Mouse (Mus musculus) heart, postnatal 10 days (tissue): ENCODE data around the gene Rnf111. TPM values are rescaled to one million over a fixed set of nuclear protein-coding genes. Genes with fewer than 3 reads are reported as not detected.
A peak's percentile ranks its signal among the peaks of the same experiment; 100 is the strongest.
"Not testable (repeated sequence)": the region's sequence is repeated elsewhere in the genome, so short reads cannot be mapped to it uniquely, and the experiment has no call there.

Experiments
- DNase-seq, 2 experiments: peaks; one replicate each; pipeline ENCODE4 v3.0.0; 2021
- intact Hi-C: fragments of 180-260 bp; cut with DNase I; formaldehyde crosslinking; loops from one replicate; pipeline ENCODE4 v1.15.1; 2025
- total RNA-seq, 2 experiments: library from RNA; stranded (reverse); gene quantifications; 2 replicates each; pipeline ENCODE4 v1.2.3; 2021

The Rnf111 gene
- total RNA-seq = 10 to 100 TPM; 29.8 to 33.2 TPM

DNA sequence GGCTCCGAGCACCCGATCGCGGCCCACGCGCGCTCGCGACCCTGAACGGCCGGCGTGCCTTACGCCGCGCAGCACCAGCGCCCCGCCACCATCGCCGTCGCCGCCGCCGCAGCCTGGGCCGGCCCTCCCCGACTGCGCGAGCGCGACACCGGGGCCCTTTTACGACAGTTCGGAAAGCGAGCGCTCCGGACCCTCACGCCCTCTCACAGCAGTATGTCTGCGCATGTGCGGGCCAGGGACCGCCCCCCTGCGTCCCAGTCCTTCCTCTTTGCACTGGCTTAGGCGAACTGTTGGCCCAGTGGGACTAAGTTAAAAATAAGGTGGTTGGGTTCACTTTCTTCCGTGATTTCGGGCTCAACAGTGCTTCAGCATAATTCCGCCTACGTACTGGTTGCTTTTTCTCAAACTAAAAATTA is at the start of gene Rnf111:
TSS of gene Rnf111 (minus strand) at position 100 of the 416 bp plus-strand sequence.
- DNase-seq = peak; percentile 98
- intact Hi-C loops = loop anchor here (2.0 kb wide), 1 partner anchor 39 kb away; the partner anchor contains the start of gene Sltm

GRCm38 (mm10) chr9:70552233-70552632 is 48.7 kb upstream of the Rnf111 start:
- DNase-seq, intact Hi-C loops: not testable (repeated sequence)

DNA sequence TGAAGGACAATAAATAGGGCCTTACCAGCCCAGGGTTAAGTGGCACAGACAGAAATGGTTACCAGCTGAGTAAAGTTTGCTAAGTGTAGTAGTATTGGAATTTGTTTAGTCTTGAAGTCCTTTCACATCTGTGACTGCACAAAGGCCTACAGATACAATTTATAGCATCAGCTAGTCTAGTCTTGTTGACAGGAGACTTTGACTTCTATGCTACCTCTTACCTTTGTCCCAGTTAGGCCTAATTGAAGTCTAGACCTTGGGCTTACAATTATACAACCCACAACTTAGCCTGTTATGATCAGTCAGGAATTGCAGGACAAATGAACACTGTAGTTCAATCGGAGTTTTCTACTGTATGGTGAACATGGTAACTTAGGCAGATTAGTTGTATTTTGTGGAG is 48.0 kb upstream of the Rnf111 start:
- intact Hi-C loops = no loop called here

GRCm38 (mm10) chr9:70548304-70548703 is 44.8 kb upstream of the Rnf111 start:
- DNase-seq = no peak
- intact Hi-C loops = no loop called here

More for the DNA sequence above, 48.0 kb upstream of the Rnf111 start:
- peak in 1 of 2 experiments; percentile 12 for DNase-seq

DNA sequence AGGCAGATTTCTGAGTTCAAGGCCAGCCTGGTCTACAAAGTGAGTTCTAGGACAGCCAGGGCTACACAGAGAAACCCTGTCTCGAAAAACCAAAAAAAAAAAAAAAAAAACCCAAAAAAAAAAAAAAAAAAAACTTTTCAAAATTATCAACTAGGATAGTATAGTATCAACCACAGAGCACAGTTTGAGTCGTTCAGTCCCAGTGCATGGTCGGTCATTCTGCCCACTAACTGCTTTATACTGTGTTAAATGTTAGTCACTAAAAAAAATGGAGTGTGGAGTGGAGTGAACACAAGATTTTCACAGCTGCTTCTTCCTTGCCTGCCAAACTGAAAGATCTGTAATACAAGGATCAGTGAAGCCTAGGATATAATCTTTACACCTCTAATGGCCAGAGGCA is 43.1 kb upstream of the Rnf111 start:
- DNase-seq, intact Hi-C loops: not testable (repeated sequence)

DNA sequence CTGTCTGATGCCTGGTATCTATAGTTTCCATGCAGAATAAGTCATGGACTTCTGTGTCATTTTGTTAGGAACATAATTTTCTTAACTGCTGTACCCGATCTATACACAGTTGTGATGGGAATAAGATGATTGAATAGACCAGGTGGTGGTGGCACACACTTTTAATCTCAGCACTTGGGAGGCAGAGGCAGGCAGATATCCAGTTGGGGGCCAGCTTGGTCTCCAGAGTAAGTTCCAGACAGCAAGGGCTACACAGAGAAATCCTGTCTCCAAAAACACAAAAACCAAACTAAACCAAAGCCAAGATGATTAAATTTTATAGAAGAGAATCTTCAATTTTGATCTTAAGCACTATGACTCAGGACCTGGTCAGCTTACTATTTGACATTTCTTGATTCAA is 41.3 kb upstream of the Rnf111 start:
- no peak for DNase-seq
- intact Hi-C loops = no loop called here

DNA sequence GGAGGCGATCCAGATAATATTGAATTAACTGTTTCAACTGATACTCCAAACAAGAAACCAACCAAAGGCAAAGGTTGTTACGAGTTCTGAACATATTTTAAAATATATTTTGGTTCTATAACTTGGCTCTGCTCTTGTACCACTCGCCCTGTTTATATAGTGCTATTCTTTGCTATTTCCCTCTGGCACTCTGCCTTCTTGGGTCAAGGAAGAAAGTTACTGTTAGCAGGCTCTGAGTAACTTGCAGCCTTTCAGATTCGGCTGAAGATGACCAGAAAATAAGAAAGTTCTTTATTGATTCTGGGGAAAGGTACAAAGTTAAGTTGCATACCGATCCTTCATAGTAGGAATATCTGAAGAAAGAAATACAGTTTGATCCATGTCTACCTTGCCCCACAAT is 40.5 kb upstream of the Rnf111 start:
- no peak for DNase-seq
- intact Hi-C loops = loop anchor here (2.0 kb wide), 1 partner anchor 41 kb away; the partner anchor contains the start of gene Rnf111

DNA sequence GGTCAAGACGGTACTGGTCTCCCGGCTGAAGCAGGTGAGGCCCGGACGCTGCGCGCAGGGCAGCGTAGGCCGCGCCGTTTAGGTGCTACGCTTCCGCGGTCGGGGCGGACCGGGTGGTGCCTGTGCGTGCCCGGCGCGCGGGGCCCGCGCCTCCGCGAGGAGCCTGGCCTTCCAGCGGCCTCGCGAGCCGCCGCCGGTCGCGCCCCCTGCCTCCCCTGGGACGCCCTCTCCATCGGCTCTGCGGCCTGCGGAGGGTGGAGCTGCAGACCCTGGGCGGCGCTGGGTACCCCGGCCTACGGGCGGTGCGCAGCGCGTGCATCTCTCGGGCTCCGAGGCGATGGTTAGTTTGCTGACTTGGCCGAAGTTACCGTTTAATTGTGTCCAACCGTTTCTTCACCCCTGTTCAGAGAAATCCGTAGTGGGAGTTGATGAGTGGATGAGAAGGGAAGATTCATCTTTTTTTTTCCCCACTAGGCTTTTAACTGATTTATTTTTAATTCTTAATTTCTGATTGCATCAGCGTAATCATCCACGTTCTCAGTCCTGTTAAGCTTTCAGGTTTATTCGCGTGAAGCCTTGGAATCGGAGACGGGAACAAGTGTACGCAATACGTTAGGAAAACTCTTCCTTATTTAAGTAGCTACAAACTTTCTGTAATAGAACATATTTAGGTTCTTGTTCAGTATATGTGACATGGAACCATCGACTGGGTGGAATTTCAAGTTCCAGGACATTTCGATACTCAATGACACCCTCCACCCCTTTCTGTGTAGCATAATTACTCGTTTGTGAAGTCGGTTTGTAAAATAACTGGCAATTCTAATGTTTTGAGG is 39.7 kb upstream of the Rnf111 start:
- DNase-seq = no peak
- intact Hi-C loops = loop anchor here (2.0 kb wide), 1 partner anchor 40 kb away; the partner anchor contains the start of gene Rnf111

DNA sequence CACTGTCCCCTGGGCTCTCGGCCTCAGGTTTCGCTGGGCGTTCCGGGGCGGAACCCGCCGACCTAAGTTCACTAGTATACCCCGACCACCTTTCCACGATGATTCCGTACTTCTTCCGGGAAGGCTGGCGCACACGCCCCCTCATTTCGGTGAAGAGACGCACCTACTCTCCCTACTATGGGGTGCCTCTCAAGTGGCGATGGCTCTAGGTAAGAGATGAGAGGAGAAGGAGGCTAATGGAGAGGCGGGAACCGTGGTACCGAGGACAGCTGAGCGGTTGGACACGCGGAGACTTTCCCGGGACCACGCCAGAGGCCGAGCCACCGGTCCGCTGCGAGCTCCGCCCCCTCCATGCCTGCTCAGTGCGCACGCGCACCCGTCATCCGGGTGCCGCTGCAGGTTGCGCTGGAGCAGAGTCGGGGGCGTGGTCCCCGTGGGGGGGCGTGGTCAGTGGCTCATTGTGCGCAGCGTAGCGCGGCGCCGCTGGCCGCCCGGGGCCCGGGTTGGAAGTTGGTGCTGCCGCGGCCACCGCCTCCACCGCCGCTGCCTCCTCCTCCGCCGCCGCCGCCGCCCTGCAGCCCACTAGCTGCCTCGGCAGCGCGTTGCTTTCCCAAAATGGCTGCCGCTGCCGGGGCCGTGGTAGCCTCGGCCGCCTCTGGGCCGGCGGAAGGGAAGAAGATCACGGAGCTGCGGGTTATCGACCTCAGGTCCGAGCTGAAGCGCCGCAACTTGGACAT is 38.9 kb upstream of the Rnf111 start, which contains the start of gene Sltm:
TSS of gene Sltm (plus strand) at position 450 of the 737 bp plus-strand sequence.
- DNase-seq = peak; percentile 99

DNA sequence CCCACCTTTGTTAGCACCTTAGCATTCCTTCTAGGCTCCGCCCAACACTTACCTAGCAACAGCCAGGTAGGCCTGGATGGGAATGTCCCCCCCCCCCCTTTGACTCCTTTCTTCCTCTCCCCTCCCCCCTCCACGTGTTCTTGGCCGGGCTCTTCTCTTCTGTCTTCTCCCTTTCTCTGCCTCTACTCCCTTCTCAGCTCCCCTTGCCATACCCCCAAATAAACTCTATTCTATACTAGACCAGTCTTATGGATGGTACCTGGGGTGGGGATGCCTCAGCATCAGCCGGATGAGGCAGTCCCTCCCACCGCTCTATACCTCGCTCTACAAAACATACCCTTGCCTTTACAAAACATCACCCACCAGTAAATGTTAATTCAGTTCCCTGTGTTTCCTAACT is 38.1 kb upstream of the Rnf111 start:
- no peak for DNase-seq
- intact Hi-C loops = no loop called here

More for the DNA sequence above, 38.9 kb upstream of the Rnf111 start, which contains the start of gene Sltm:
- intact Hi-C loops = loop anchor here (2.0 kb wide), 1 partner anchor 40 kb away; the partner anchor contains the start of gene Rnf111

DNA sequence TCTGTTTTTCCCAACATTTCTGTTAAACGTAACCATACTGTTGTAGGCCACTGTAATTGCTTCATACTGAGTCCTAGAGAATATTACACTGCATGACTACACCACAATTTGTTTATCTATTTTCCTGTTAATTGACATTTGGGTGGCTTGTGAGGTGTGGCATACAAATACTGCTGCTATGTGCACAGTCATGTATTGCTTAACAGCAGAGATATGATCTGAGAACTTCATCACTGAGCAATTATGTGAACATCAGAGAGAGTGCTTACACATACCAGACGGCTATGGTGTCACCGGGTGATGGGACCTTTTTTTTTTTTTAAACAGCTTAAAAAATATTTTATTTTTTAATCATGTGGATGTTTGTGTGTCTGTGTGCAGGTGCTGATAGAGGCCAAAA is 29.8 kb upstream of the Rnf111 start:
- intact Hi-C loops = no loop called here
- no peak for DNase-seq

GRCm38 (mm10) chr9:70524366-70524765 is 20.8 kb upstream of the Rnf111 start:
- DNase-seq = peak; percentile 87 to 88
- intact Hi-C loops = no loop called here

- intact Hi-C loops = no loop called here
- no peak for DNase-seq
Observed at GRCm38 (mm10) chr9:70523813-70524212, 20.3 kb upstream of the Rnf111 start.

GRCm38 (mm10) chr9:70520651-70521050 is 17.1 kb upstream of the Rnf111 start:
- intact Hi-C loops = no loop called here
- DNase-seq = no peak

DNA sequence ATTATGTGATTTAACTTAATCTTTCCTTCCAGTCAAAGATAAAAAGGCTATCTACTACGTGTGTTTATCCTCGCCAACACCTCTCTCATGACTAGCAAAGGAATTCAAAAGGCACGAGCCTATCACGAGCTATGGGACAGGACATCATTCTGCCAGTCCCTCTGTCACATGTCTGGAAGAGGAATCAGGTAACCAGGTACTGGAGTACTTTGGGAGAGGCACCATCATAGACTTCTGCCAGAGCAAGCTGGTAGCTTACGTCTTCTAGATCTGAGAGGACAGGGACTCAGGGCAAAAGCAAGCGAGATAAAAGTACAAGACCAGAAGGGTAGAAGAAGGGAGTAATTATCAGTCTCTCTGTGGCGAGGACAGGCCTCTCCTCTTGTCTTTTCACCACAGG is 8.2 kb upstream of the Rnf111 start:
- intact Hi-C loops = loop anchor here (5.0 kb wide), 2 partner anchors 104 to 404 kb away; no protein-coding TSS in a partner anchor
- no peak for DNase-seq

DNA sequence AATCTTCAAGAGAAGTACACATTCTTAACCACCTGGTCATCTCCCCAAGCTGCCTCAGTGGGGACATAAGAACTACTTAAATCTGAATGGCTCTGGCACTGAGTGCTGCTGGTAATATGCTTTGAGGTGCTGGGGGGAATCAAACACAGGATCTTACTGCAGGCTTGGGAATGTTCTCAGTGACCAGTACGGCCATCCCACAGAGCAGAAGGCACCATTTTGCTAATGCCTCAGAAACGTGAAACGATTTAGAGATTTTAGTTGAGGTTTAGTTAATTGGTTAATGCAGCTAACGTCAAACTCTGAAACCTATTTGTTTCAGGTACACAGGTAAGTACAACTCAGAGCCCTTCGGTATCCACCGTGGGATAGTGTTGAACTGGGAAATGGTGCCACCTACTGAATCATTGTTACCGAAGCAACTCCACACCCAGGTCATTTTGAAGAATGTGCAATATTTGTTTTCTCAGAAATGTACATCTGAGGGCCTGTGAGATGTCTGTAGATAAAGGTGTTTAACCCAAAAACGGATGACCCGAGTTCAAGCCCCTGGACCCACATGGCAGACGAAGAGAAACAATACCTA is 7.6 kb upstream of the Rnf111 start:
- intact Hi-C loops = loop anchor here (5.0 kb wide), 2 partner anchors 104 to 404 kb away; no protein-coding TSS in a partner anchor
- DNase-seq = peak; percentile 29 to 31

DNA sequence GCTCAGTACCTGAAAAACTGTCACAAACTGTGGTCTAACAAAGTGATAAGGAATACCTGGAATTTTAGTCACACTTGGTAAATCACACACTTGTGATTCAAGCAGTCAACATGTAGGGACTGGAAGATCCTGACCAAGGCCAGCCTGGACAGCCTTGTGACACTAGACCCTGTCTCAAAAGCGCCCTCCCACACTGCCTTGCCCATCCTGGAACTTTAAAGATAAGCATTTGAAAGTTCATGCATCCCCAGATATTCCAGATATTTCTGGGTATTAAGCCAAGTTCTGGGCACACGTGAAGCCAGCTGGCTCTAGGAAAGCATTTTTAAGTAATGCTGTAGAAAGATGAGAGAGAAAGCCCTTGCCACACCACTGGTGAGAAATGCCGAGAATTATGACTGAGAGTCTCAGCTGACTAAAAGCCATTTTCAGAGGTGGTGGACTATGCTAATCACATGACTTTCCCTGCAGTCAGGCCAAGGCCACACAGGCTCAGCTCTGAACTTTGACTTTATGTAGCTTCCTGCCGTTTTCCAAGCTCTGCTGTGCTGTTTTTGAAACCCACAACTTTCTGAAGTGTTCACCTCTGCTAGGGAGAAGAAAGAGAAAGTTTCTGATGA is 6.5 kb upstream of the Rnf111 start:
- DNase-seq = peak; percentile 41 to 54
- intact Hi-C loops = loop anchor here (5.0 kb wide), 2 partner anchors 103 to 403 kb away; no protein-coding TSS in a partner anchor

- no peak for DNase-seq
- intact Hi-C loops = no loop called here
Observed at GRCm38 (mm10) chr9:70506787-70507186, 3.3 kb upstream of the Rnf111 start.

DNA sequence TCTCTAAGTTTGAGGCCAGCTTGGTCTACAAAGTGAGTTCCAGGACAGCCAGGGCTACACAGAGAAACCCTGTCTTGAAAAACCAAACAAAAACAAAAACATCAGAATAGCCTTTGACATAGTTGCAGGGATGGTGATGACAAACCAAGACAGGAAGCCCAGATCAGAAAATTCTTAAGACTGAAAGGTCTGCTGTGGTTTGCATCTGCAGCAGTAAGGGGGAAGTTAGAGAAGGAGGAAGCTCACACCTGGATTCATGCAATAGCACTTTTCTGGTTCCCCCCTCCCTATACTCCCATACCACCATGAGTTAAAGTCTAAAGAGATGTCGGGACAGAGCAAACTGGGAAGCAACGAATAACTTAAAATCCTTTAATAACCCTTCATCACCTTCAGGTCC is 2.7 kb upstream of the Rnf111 start:
- intact Hi-C loops = no loop called here
- no peak for DNase-seq

DNA sequence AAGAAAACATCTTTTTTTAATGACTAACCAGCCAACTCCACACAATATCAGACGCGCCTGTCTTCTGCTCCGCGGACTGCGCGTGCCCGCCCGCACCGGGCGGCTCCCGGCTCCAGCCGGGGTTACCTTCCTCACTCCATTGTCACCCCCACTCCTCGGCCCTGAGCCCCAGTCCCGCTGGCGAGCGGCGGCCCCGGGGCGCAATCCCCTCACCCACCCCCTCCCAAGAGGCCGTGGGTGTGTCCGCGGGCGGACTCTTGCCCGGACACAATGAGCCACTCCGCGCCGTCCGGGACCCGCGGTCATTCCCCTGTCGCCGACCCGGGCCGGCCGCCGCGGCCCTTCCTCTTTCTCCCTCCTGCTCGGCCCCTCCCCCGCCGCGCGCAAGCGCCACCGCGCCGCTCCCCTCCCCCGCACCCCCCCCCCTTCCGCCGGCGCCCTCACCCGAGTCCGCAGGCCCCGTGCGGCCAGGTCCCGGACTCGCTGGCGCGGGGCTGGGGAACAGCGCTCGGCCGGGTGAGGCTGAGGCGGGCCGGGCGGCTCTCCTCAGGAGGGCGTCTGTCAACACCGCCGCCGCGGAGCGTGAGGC is 416 bp downstream of the Rnf111 start:
- intact Hi-C loops = loop anchor here (2.0 kb wide), 1 partner anchor 40 kb away; the partner anchor contains the start of gene Sltm
- peak; percentile 74 to 76 for DNase-seq
